9 mouse cellular contexts compared by ENCODE assay signal in genomic region chr12:99329301-99330257, GRCm38 (mm10).
DNase-seq lines count a peak whose midpoint lies in the region; ATAC-seq lines count a peak whose summit lies in the region.
"Had no signal": no experiment of that assay in that cellular context is flagged by ENCODE, and none has a peak within 500 bp of the region (broad histone marks: within the 10 kb centered on the region; RNA-seq: fewer than 3 reads in every experiment).

No protein-coding gene starts in this region.

- H3K9ac ChIP-seq in stomach, embryonic 16.5 days (ENCODE audit: low read length), result 0 out of 2 replicates have a peak overlapping the region, but pooled peaks have one; percentile 16

- WGBS in stomach, embryonic 16.5 days, result 42% methylated on average over 20 of the region's 20 CpGs

- peak overlapping the region; percentile 22; the same call in 1 of the 2 replicates for H3K27ac ChIP-seq in stomach, embryonic 16.5 days (ENCODE audit: low read length)

- no peaks in the 10 kb centered on the region for H3K27me3 ChIP-seq in stomach, embryonic 16.5 days (ENCODE audit: control insufficient read depth, insufficient read depth, low read length)

- DNase-seq in cerebellum, postnatal 14 days, result peak; percentile 21 to 37
- DNase-seq in cerebellum, adult 11-12 months, result no peak
- DNase-seq in embryo, embryonic 9.5 days (ENCODE audit: extremely low spot score), result peak; percentile 68
- no peak for DNase-seq in testis, postnatal 14 days (ENCODE audit: low spot score)
- DNase-seq in spleen, adult 18-20 months, result no peak
- no peak for DNase-seq in lung, postnatal 4 days
- DNase-seq: right cerebral cortex, postnatal 4 days had no signal

- no peak overlapping the region for H3K4me3 ChIP-seq in stomach, embryonic 16.5 days (replicated peaks; ENCODE audit: low read length)

- H3K36me3 ChIP-seq in stomach, embryonic 16.5 days (ENCODE audit: control insufficient read depth, insufficient read depth, low read length), result no peaks in the 10 kb centered on the region

- peaks cover 31% of the 10 kb centered on the region for H3K4me1 ChIP-seq in stomach, embryonic 16.5 days (ENCODE audit: control insufficient read depth, insufficient read depth, low read length)

- no peak overlapping the region for H3K4me2 ChIP-seq in stomach, embryonic 16.5 days (ENCODE audit: low read depth, low read length)

- ATAC-seq in inflammation-experienced regulatory T-cells, adult 6 months, result peak; percentile 68
- no peak; the same call in 1 of the 2 replicates for ATAC-seq in stomach, embryonic 16.5 days (ENCODE audit: insufficient read depth, low FRiP score)

- no peaks in the 10 kb centered on the region for H3K9me3 ChIP-seq in stomach, embryonic 16.5 days (replicated peaks; ENCODE audit: control insufficient read depth, low read length)

Comparison
In these comparisons a context has a peak if more than half of its experiments do, and no peak if none do; other contexts are left out.
1. DNase-seq: peak in cerebellum, postnatal 14 days (2 of 2) and embryo, embryonic 9.5 days (single experiment); none in cerebellum, adult 11-12 months (single experiment), testis, postnatal 14 days (single experiment), spleen, adult 18-20 months (0 of 2) and lung, postnatal 4 days (0 of 2).